Mouse (Mus musculus) ZHBTc4 (cell line): ENCODE measurements around the gene Myh7b.
A peak's percentile ranks its signal among the peaks of the same experiment; 100 is the strongest.

Source experiments
- DNase-seq: peaks from one replicate; pipeline ENCODE4 v3.0.0-alpha.2; 2011; ENCODE audit warnings: low read depth, low spot score

Gene Myh7b

DNA sequence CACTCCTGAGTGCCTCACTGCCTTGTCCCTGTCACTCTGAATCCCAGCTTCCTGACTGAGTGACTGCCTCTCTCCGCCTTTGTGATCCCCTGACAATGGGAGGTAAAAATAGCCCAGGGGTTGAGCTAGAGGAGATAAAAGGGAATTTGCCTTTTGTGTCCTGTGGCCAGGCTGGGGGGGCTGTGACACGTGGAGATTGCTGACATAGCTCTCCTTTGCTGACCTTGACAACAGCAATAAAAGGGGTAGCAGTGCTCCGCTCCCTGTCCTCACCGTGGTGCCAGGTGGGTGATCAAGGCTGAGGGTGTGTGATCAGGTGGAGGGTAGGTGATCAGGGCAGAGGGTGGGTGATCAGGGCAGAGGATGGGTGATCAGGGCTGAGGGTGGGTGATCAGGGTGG is at the start of gene Myh7b:
Gene Myh7b (plus strand): TSS at position 235 of the 400 bp plus-strand sequence.
- peak; percentile 62 for DNase-seq

DNA sequence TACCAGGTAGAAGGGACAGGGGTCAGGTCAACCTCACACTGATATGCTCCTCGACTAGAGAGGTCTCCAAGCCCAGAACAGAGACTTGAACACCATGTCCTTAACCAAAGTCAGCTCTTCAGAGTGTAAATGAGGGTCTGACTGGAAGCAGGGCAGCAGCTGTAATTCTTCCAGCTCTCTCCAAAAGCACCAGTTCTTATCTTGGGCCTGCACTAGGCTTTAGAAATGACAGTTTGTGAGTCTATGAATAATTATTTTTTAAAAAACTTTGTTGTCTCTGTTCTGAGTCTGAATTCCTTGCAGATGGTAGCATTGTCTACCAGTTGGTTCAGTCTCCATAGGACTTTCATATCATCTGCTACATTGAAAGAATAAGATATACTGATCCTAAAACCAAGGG is 48.8 kb upstream of the Myh7b start:
- DNase-seq = no peak

DNA sequence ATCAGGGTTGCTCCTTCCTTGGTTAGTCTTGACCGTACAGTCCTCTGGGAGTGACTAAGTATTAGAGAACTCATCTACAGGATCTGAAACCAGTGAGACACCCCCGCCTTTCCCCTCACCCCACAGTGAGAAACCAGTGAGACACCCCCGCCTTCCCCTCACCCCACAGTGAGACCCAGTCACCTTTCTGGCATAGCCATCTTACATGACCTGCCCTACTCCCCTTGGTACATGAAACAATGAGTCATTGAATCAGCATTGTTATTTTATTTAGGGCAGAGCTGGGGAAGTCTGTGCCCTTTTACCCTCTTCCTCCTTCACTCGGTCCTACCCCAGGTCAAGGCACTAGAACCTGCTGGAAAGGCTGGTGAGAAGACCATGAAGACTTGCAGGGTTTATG is 48.1 kb upstream of the Myh7b start:
- peak; percentile 23 for DNase-seq

DNA sequence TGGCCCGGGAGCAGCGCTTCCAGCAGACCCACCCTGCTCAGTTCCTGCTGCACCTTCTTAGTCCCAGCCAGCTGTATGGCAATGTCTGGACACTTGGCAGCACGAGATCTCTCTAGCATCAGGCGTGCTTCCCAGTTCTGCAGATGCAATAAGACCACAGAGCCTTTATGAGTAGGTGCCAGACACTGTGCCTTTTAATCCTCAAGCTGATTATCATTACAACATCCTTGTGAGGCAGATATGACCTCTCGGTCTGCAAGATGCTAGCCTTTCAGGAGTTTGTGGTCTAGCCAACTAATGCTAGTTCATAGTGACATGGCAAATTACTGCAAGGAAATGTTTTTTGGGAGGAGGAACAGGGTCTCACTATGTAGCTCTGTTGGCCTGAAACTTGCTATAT is 43.3 kb upstream of the Myh7b start:
- no peak for DNase-seq

DNA sequence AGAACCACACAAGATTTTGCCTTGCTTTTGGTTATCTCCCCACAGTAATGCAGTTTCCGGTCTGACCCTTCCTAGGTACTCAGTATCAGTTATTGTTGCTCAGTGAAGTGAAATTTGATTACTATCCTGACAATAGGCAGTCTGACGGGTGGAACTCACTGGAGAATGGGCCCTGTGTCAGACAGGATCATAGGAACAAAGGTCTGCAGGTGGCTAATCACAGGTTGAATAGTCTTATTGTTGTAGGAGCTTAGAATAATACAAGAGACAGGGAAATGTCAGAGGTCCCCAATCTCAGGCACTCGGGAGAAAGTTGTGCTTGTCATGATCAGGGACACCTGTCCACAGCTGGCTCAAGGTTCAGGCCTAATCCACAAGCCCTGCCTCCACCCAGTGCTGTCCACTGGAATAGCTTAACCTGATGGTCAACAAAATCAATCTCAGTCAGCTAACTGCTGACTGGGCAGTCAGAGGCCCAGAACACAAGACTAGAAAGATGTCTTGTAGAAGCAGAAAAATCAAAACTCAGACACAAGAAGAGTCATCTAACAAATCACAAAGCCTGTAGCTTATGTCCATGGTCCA is 41.7 kb upstream of the Myh7b start:
- DNase-seq = peak; percentile 90

DNA sequence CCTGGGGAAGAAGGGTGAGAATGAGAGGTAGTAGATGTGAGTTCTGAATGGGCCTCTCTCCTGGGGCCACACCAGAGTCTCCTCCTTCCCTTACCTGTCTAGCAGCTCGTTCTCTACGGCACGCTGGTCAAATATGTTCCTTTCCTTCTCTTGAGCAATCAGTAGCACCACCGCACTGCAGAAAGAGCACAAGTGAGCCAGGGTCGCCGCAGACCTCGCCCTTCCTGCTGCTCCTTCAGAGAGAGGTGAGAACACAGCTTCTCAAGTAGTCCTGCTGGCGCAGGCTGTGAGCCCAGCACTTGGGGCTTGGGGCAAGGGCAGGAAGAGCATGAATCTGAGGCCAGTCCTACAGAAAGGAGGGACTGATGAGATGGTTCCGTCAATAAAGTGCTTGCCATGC is 38.0 kb upstream of the Myh7b start:
- peak; percentile 46 for DNase-seq

DNA sequence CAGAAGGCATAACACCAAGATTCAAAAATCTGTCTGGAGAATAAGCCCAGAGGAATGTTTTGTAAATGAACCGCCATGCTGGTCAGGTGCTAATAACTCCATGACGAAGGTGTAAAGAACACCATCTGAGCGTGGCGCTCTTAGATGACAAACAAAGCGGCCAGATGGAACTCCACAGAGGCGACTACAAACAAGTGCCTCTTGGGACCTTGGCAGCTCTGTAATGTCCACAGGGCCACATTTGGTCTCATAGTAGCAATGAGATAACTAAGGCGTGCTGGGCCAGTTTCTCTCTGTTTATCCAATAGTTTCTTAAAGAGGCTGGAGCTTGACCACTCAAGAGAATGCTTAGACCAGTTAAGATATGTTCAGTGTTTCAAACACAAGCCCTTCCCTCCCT is 37.0 kb upstream of the Myh7b start:
- DNase-seq = no peak

DNA sequence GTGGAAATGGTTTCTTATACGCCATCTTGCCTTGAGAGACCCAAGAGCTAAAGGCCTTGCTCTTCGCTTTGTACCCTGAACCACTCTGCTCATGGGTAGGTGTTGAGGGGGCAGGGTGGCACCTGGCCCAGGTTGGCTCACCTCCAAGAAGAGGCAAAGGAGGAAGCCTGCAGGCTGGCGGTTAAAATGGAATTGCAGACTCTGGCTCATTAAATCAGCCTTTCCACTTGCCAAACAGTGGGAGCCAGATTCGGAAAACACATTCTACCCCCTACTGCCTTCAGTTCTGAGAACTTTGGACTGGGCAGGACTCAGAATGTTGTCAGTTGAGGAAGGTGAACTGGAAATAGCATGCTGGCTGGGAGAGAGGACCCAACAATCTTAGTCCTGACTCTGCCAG is 36.3 kb upstream of the Myh7b start:
- DNase-seq = no peak

DNA sequence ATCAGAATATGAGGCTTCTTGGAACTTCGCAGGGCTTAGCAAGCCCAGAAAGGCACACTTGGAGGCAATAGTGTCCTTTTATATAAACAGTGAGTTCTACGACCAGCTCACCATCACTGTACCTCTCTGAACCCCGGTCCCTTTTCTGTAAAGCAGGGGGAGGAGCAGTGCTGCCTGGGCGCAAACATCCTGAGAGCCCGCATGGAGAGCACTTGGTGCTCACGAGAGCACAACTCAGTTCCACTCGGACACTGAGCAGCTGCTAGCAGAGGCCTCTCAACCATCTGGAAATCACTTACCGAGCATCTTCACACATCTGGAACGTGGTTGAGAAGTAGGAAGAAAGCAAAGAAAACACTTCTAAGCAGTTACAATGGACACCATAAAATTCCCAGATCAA is 34.4 kb upstream of the Myh7b start:
- no peak for DNase-seq

DNA sequence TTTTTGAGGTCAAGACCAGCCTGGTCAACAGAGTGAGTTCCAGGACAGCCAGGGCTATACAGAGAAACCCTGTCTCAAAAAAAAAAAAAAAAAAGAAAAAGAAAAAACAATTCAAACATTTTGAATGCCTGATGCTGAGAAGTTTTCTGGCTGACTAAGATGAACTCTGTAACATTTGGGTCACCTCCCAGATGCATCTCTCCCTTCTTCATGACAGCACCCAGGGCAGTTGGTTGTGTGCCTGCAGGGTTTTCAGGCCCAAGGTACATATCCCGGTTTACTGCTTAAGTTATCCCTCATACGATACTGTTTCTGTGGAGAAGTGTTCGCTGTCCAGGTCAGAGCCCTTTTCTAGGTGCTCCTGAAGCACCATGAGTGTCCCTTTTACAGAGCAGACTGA is 30.7 kb upstream of the Myh7b start:
- no peak for DNase-seq

DNA sequence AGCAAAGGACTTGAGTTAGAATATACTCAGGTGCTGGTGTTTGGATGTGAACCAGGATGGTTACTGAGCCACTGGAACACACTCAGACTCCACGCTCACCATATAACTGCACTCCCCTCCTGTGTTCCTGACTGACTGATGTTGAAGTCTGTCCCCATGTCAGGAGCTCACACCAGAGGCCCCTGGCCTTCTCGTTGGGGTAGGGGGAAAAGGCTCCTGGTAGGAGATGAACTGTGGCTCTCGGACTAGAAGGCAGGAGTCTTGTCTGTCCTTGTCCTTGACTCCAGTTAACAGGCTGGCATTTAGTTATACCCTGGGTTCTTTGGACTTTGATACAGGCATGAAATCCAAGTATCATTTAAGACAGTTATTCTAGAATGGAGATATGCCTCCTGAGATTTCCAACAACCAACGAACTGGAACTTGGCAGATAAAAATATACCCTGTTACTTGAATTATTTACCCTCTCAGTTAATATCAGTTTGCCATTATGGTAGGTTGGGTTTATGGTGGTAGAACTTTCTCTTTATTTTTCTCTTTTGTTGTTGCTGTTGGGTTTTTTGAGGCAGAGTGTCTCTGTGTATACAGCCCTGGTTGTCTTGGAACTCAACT is 28.5 kb upstream of the Myh7b start:
- DNase-seq = no peak

DNA sequence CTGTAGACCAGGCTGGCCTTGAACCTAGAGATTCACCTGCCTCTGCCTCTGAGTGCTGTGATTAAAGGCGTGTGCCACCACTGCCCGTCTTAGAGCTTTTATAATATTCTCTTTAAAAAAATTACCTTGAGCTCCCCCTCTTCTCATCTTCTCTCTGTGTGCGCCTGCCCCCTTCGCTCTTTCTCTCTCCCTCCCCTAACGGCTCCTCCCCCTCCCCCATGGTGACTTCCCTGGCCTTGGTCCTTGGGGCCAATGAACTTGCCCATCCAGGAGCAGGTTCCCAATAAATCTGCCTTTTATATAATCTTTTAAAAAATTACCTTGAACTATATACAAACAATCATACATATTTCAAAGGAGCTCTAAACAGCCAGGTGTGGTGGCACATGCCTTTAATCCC is 28.0 kb upstream of the Myh7b start:
- no peak for DNase-seq

DNA sequence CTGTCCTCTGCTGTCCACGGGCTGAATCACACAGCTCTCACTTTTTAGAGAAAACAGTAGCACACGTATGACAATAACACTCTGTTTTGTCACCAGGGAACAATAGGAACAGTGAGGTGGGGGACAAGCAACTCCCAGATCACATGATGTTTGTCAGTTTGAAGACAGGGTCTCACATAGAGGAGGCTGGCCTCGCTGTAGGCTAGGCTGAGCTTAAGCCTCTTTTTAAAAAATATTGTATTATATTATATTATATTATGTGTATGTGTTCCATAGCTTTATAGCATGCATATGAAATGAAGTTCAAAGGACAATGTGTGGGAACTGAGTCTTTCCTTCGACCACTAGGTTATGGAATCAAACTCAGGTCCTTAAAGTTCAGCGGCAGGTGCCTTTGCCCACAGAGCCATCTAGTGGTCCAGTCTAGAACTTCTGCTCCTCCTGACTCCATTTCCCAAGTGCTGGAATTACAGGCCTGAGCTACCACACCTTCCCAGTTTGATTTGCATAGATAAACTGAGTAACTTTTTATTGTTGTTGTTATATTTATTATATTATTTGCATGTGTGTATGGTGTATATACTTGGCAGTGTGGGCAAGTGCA is 27.0 kb upstream of the Myh7b start:
- DNase-seq = peak; percentile 88

DNA sequence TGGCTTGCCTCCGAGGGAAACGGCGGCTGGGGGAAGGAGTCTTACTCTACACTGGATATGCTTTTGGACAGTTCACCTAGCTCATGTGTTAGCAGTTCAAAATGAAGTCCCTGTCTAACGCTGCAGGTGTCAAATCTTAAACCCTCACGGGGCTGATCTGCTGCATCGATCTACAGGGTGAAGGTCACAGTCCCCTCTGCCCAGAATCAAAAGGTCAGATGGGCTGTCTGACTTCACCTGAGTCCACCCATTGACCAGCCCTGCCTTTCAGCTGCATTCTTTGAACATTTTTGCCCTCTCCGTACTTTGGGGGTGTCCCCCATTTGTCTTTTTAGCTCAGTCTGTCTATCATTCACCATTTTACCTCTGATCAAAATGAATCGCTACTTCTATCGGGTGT is 25.9 kb upstream of the Myh7b start:
- DNase-seq = peak; percentile 44

DNA sequence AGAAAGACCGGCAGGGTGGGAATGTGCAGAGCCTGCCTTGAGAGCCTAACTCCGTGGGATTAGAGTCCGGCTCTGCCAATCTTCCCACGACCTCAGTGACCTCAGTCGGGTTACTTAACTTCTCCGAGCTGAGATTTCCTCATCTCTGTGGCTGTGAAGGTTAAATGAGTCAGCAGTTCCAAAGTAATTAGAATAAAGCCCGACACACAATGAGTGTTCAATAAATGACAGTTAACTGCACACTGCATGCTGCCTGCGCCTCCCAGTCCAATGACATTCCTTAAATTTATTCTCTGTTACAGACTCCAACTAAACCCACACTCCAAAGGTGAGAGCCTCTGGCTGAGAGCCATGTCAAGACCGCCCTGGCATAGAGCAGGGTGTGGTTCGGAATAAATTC is 25.5 kb upstream of the Myh7b start:
- peak; percentile 86 for DNase-seq

DNA sequence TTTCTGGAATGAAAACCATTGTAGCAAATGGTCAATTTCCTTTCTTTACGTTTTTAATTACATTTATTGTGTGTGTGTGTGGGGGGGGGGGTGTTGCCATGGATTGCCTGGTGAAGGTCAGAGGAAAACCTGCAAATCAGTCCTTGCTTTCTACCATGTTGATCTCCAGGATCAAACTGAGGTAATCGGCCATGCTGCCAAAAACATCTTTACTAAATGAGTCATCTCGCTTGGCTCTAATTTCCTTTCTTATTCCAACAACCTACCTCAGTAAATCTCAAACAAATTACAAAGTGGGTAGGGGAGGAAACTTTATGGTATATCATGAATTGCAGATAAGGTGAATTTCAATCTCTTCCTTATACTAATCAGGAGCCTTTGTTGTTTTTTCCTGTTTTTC is 22.9 kb upstream of the Myh7b start:
- no peak for DNase-seq

DNA sequence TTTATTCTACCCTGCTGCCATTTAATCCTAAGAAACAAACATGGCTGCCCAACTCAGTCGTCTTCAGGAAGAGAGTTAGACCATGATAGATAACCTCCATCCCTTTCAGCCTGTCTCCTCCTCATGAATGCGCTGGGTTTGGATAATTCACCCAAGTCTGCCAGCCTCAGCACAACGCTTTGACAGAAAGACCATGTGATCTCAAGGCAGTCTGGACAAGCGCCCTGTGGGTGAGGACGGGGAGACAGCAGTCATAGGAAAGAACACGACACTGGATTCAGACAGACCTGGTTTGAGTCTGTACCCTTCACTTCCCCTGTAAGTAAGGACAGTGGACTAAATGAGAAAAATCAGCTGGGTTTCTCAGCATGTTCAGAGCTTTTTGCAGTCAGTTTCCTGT is 21.5 kb upstream of the Myh7b start:
- peak; percentile 32 for DNase-seq

DNA sequence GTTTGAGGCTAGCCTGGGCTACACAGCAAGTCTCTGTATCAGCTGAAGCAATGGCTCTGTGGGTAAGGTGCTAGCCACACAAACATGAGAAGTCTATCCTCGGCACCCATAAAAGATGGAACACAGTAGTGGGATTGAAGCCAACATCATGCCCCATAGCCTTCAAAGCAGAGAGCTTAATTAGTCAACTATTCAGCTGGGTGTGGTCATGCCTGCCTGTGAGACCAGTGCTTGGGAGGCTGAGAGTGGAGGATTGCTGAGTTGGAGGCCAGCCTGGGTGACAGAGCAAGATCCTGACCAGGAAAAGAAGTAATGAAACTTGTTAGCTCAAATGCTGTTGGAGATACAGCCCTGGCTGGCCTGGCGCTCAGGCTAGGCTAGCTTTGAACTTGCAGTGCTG is 20.1 kb upstream of the Myh7b start:
- peak; percentile 61 for DNase-seq

DNA sequence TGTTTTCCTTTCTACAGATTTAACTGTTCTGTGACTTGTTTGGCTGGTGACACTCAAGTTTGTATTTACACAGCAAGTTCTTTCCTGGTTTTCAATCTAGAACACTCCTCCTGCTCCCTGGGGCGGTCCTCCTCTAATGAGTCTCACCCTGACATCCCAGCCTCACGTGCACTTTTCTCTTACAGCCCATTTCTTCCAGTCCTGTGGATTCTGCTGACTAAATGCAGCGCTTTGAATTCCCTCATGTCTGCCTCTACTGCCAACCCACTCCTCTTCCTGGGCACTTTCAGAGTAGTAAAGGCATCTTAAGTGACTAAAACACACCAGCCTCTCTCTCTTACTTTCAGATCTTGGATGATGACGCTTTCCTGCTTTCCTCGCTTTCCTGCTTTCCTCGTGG is 19.3 kb upstream of the Myh7b start:
- peak; percentile 45 for DNase-seq

DNA sequence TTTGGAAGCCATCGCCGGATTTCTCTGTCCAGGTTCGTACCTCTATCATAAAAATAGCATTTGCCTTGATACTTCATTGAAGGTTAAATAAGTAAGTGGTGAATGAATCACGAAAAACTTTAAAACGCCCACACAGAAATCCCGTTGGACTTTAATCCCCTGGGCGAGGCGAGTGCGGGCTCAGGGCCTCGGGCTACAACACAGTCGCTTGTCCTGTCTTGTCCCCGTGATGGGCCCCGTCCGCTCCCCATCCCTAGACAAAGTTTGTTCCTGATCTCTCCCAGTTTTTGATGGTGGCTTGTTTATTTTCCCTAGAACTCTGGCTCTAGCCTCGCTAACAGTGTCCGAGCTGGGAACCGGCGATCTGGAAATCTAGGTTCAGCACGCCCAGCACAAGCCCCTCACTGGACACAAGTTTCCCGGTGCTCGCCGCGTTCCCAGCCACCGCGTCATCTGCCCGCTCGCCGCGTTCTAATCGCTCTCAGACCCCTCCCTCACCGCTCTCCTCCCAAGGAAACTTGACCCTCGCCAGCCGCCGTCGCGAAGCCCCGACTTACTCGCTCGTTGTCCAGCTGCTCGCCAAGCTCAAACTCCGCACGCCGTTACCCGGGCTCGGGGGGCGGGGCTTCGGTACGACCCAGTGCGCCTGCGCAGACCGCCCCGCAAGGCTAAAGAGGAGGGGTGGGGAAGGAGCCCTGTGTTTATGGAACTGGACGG is 18.7 kb upstream of the Myh7b start, which contains the start of gene Gss:
Gene Gss (minus strand): TSS at position 674 of the 717 bp plus-strand sequence.
- DNase-seq = peak; percentile 99

DNA sequence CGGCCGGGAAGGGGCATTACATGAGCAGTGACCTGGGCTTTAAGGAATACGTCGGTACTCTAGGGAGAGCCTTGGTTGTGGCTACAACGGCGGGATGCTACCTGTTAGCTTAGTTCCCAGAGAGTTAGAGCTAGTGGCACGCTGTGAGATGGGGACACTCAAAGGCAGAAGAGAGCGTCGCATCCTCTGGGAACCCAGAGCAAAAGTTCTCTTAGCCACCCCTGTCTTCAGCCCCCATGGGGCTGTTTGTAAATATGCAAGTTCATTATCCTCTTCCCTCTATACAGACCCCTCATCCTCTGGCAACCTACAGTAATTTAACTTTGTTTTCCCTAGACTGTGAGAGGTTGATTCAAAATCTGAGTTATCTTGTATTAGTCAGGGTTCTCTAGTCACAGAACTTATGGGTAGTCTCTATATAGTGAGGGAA is 18.1 kb upstream of the Myh7b start:
- no peak for DNase-seq

DNA sequence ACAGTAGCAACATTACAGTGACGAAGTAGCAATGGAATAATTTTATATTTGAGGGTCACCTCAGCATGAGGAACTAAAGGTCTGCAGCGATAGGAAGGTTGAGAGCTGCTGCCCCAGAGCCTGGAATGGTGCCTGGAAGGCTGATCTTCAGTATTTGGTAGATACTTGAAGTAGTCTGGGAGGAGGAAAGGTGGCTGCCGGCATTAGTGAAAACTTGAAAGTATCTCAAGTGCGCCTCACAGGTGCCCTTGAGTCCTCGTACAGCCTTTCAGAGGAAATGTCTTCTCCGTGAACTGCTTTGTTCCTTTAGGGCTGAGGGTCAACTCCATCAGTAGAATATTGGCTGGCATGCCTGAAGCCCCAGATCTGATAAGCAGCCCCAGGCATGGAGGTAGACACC is 15.5 kb upstream of the Myh7b start:
- DNase-seq = no peak

DNA sequence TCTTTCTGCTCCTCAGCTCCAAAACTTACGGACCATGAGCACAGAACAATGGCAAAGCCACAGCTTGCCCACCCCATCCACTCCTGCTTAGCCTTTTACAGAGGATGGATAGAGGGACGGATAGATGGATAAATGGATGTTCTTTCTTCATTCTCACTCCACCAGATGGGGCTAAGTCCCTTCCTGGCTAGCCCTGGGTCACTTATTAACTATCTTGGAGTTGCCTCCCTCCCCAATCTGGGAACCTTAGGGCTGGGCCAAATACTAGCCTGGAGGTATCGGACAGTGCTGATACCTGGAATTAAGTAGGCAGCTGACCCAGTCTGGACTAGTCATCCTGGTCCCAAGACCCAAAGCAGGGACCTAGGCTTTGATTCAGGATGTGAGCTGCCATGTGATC is 7.3 kb upstream of the Myh7b start:
- DNase-seq = no peak
